Mouse (Mus musculus): Measurements from ENCODE around the gene Gtdc1. TPM values are rescaled to one million over a fixed set of nuclear protein-coding genes. Genes with fewer than 3 reads are reported as not detected.
A peak's percentile ranks its signal among the peaks of the same experiment; 100 is the strongest.

Gene Gtdc1
- total and polyA plus RNA-seq, 2 experiments = 2.9 to 9.3 TPM

DNA sequence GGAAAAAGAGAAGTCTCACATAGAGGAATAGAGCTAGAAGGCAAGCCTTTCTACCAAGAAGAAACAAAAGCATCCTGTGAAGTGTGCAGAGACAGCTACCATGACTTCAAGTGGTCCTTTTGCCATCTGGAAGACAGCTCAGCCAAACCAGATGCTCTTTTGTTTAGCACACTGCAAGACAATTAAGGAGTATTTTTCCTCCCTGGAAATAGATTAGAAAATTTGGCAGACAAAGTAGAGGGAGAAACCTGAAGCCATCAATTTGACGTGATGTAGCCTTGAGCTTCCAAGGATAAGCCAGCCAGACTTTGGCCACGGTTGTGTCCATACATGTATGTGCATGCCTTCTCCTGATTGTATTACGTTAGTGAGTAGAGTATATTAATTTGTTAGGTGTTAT, 3.5 kb upstream of the Gtdc1 start:
- Histone ChIP-seq H3K27me3 (ENCODE audit: control insufficient read depth, insufficient read depth, low read length) (no peaks in the 10 kb centered on the region), H3K36me3 (ENCODE audit: control insufficient read depth, insufficient read depth, low read length) (no peaks in the 10 kb centered on the region), H3K4me1 (ENCODE audit: control insufficient read depth, insufficient read depth, low read length) (peaks cover 11% of the 10 kb centered on the region; the same call in 1 of the 2 replicates), H3K9ac (ENCODE audit: low read depth, low read length) (no peak overlapping the region), H3K27ac (replicated peaks; ENCODE audit: insufficient read depth, low read depth, low read length) (no peak overlapping the region), H3K79me2 (ENCODE audit: control insufficient read depth, insufficient read depth, low read length) (no peaks in the 10 kb centered on the region), H3K4me3 (ENCODE audit: insufficient read depth, low read depth, low read length) (no peak overlapping the region)
- TF ChIP-seq POLR2A (IDR thresholded peaks at IDR 0.05; ENCODE audit: extremely low read depth, insufficient read depth, low read length) (no peak), CTCF (IDR thresholded peaks at IDR 0.05; ENCODE audit: low read depth, low read length) (no peak)
- DNase-seq (ENCODE audit: extremely low read depth, low read depth, low spot score) = no peak
- 82% methylated on average over 3 of the region's 3 CpGs for WGBS

DNA sequence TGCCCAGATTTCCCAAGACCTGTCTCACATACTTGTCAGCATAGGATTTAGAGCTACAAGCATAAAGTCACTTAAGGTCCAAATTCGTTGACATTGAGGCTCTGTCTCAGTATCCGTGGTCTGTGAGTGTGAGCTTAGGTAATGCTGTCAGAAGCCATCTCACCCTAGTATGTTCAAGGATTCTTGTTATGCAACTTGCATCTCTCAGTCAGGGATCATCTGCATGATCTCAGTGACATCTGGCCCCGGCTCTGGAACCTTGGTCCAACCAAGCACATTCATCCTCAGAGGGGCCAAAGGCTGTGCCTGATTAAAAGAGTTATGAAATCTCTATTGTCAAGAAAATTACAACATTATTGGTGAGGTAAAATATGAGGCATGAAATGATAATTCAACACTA, 1.2 kb upstream of the Gtdc1 start:
- DNase-seq (ENCODE audit: extremely low read depth, low read depth, low spot score) = peak; percentile 90
- Histone ChIP-seq H3K36me3 (ENCODE audit: control insufficient read depth, insufficient read depth, low read length) (no peaks in the 10 kb centered on the region), H3K9ac (ENCODE audit: low read depth, low read length) (no peak overlapping the region), H3K4me3 (ENCODE audit: insufficient read depth, low read depth, low read length) (no peak overlapping the region), H3K27me3 (ENCODE audit: control insufficient read depth, insufficient read depth, low read length) (no peaks in the 10 kb centered on the region), H3K27ac (replicated peaks; ENCODE audit: insufficient read depth, low read depth, low read length) (no peak overlapping the region), H3K4me1 (ENCODE audit: control insufficient read depth, insufficient read depth, low read length) (peaks cover 14% of the 10 kb centered on the region; the same call in 1 of the 2 replicates), H3K79me2 (ENCODE audit: control insufficient read depth, insufficient read depth, low read length) (no peaks in the 10 kb centered on the region)
- TF ChIP-seq POLR2A (IDR thresholded peaks at IDR 0.05; ENCODE audit: extremely low read depth, insufficient read depth, low read length) (no peak), CTCF (IDR thresholded peaks at IDR 0.05; ENCODE audit: low read depth, low read length) (no peak)
- WGBS = 28% methylated on average over 3 of the region's 3 CpGs

DNA sequence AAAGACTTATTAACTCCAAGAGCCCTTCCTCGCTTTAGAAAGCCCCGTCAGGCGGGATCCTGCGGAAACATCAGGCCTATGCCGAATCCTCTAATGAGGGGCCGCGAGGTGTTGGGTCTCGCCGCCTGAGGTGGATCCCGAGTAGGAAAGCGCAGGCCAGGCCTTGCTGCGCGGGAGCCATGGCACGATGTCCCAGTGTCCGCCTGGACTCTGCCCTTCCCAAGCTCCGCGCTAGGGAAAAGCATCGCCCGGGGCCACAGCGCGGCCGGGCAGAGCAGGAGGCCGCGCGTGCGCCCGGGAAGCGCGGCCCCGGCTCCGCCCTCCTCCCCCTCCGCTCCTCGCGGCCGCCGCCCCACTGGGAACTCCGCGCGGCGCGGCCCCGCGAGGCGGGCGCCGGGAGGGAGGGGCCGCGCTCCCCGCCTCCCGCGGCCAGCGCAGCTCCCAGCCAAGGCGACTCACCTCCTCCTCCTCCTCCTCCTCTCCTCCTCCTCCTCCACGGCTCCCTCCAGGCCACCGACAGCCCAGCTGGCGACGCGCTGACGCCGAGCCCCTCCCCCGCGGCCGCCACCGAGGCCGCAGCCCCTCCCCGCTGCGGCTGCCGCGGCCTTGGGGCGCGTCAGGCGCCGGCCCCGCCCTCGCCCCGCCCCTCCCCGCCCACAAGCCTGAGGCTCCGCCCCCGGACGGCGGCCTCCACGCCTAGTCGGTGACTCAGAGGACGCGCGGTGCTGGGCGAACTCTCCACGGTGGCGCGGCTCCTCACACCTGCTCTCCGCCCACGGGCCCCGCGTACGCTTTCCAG, 575 bp downstream of the Gtdc1 start:
- H3K27me3 ChIP-seq (ENCODE audit: control insufficient read depth, insufficient read depth, low read length) = no peaks in the 10 kb centered on the region
- no peaks in the 10 kb centered on the region for H3K79me2 ChIP-seq (ENCODE audit: control insufficient read depth, insufficient read depth, low read length)
- H3K4me3 ChIP-seq (ENCODE audit: insufficient read depth, low read depth, low read length) = peak overlapping the region; percentile 83
- TF ChIP-seq POLR2A (IDR thresholded peaks at IDR 0.05; ENCODE audit: extremely low read depth, insufficient read depth, low read length) (peak; percentile 95), CTCF (IDR thresholded peaks at IDR 0.05; ENCODE audit: low read depth, low read length) (no peak)
- no peaks in the 10 kb centered on the region for H3K36me3 ChIP-seq (ENCODE audit: control insufficient read depth, insufficient read depth, low read length)
- H3K9ac ChIP-seq (ENCODE audit: low read depth, low read length) = peak overlapping the region; percentile 93
- peak; percentile 86 for DNase-seq (ENCODE audit: extremely low read depth, low read depth, low spot score)
- 1% methylated on average over 60 of the region's 95 CpGs for WGBS
- peak overlapping the region; percentile 100 for H3K27ac ChIP-seq (replicated peaks; ENCODE audit: insufficient read depth, low read depth, low read length)
- H3K4me1 ChIP-seq (ENCODE audit: control insufficient read depth, insufficient read depth, low read length) = peaks cover 15% of the 10 kb centered on the region; the same call in 1 of the 2 replicates

DNA sequence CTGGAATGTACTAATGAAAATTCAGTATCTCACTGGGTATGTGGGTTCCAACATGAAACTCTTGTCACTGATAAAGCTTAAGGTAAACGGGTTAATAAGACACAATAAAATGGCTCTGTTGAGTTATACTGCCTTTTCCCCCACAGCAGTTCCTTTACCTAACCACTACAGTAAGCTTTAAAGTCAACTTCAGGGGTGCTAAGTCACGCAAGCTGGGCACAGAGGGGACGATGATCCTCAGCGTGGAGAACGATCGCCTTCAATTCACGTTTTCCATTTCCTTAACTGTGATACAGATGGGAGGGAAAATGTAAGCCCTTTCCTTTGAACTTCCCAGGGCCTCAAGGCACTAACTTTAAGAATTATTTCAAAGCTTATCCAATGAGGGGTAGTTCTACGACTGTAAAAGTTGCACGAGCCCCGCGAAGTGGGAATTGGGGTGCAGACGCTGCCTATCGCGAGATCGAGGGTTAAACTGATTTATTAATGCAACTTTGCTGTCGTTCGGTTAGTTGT, 1.2 kb downstream of the Gtdc1 start:
- DNase-seq (ENCODE audit: extremely low read depth, low read depth, low spot score) = no peak
- peaks cover 15% of the 10 kb centered on the region; the same call in 1 of the 2 replicates for H3K4me1 ChIP-seq (ENCODE audit: control insufficient read depth, insufficient read depth, low read length)
- 1% methylated on average over 17 of the region's 17 CpGs for WGBS

DNA sequence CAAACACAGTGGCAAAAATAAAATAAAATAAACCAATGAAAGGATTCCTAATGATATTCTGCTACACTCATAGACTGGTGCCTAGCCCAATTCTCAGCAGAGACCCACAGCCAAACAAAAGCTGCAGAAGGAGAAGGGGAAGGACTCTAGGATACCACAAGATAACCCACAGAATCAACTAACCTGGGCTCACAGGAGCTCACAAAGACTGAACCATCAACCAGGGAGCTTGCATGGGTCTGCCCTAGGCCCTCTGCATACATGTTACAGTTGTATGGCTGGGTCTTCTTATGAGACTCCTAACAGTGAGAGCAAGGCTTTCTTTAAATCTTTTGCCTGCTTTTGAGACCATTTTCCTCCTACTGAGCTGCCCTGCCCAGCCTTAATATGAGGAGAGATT, 2.8 kb downstream of the Gtdc1 start:
- Histone ChIP-seq H3K27me3 (ENCODE audit: control insufficient read depth, insufficient read depth, low read length) (no peaks in the 10 kb centered on the region), H3K9ac (ENCODE audit: low read depth, low read length) (no peak overlapping the region), H3K79me2 (ENCODE audit: control insufficient read depth, insufficient read depth, low read length) (no peaks in the 10 kb centered on the region), H3K4me1 (ENCODE audit: control insufficient read depth, insufficient read depth, low read length) (peaks cover 17% of the 10 kb centered on the region; the same call in 1 of the 2 replicates), H3K27ac (replicated peaks; ENCODE audit: insufficient read depth, low read depth, low read length) (no peak overlapping the region), H3K36me3 (ENCODE audit: control insufficient read depth, insufficient read depth, low read length) (no peaks in the 10 kb centered on the region), H3K4me3 (ENCODE audit: insufficient read depth, low read depth, low read length) (no peak overlapping the region)
- no peak for TF ChIP-seq POLR2A (IDR thresholded peaks at IDR 0.05; ENCODE audit: extremely low read depth, insufficient read depth, low read length)
- no peak for TF ChIP-seq CTCF (IDR thresholded peaks at IDR 0.05; ENCODE audit: low read depth, low read length)
- DNase-seq (ENCODE audit: extremely low read depth, low read depth, low spot score) = no peak

More for the DNA sequence above, 1.2 kb downstream of the Gtdc1 start:
- H3K79me2 ChIP-seq (ENCODE audit: control insufficient read depth, insufficient read depth, low read length) = no peaks in the 10 kb centered on the region
- H3K4me3 ChIP-seq (ENCODE audit: insufficient read depth, low read depth, low read length) = peak overlapping the region; percentile 71
- peak overlapping the region; percentile 90 for H3K9ac ChIP-seq (ENCODE audit: low read depth, low read length)
- TF ChIP-seq POLR2A (IDR thresholded peaks at IDR 0.05; ENCODE audit: extremely low read depth, insufficient read depth, low read length) (no peak), CTCF (IDR thresholded peaks at IDR 0.05; ENCODE audit: low read depth, low read length) (no peak)
- H3K27ac ChIP-seq (replicated peaks; ENCODE audit: insufficient read depth, low read depth, low read length) = peak overlapping the region; percentile 100
- no peaks in the 10 kb centered on the region for H3K27me3 ChIP-seq (ENCODE audit: control insufficient read depth, insufficient read depth, low read length)
- H3K36me3 ChIP-seq (ENCODE audit: control insufficient read depth, insufficient read depth, low read length) = no peaks in the 10 kb centered on the region
